Mouse (Mus musculus) hindbrain, embryonic 10.5 days (tissue): Measurements from ENCODE around the gene Cacng7. TPM values are rescaled to one million over a fixed set of nuclear protein-coding genes. Genes with fewer than 3 reads are reported as not detected.

ENCODE experiments used
- DNase-seq: peaks from one replicate; pipeline ENCODE4 v3.0.0-alpha.2; 2017; ENCODE audit warnings: low spot score
- H3K27ac ChIP-seq: fragments of 300-500 bp; sonication (generic); 2 replicates; pipeline ENCODE4 v1.5.1; 2016; ENCODE audit warnings: mild to moderate bottlenecking, moderate library complexity
- H3K27me3 ChIP-seq: fragments of 300-500 bp; sonication (generic); 2 replicates; pipeline ENCODE4 v1.6.1; 2016; ENCODE audit warnings: mild to moderate bottlenecking; ENCODE audit not compliant: poor library complexity, insufficient read depth, severe bottlenecking
- H3K36me3 ChIP-seq: fragments of 300-500 bp; sonication (generic); 2 replicates; pipeline ENCODE4 v1.6.1; 2016; ENCODE audit warnings: mild to moderate bottlenecking, moderate library complexity
- H3K4me1 ChIP-seq: fragments of 300-500 bp; sonication (generic); replicated peaks from 2 replicates; pipeline ENCODE4 v1.6.1; 2016; ENCODE audit warnings: mild to moderate bottlenecking
- H3K4me3 ChIP-seq: fragments of 300-500 bp; sonication (generic); 2 replicates; pipeline ENCODE4 v1.5.1; 2016; ENCODE audit warnings: mild to moderate bottlenecking, moderate library complexity
- H3K9me3 ChIP-seq: fragments of 300-500 bp; sonication (generic); 2 replicates; pipeline ENCODE4 v1.6.1; 2016; ENCODE audit warnings: mild to moderate bottlenecking, moderate library complexity
- WGBS: fragments of 180-500 bp; shearing (Covaris S2); methylation state at CpG from one replicate; pipeline ENCODE4 v1.1.7; 2016; 5-methylcytosine and 5-hydroxymethylcytosine counted together
- polyA plus RNA-seq: library from polyadenylated mRNA; unstranded; fragments of >200 nt; fragmentation: Nextera tagmentation; extraction: Ambion mirVana; gene quantifications from 2 replicates; pipeline ENCODE4 v1.2.1, GENCODE M21; 2016

Cacng7 gene
- polyA plus RNA-seq, 1 experiment from 2014 or later, result 2.2 TPM

GRCm38 (mm10) chr7:3294794-3295193 is 38.0 kb upstream of the Cacng7 start:
- peaks cover 3% of the 10 kb centered on the region; the same call in 1 of the 2 replicates for H3K9me3 ChIP-seq
- H3K36me3 ChIP-seq, result peaks cover 44% of the 10 kb centered on the region
- 86% methylated on average over 1 of the region's 1 CpGs for WGBS
- H3K27ac ChIP-seq, result no peak overlapping the region
- peaks cover 32% of the 10 kb centered on the region for H3K4me1 ChIP-seq
- H3K27me3 ChIP-seq, result no peaks in the 10 kb centered on the region
- DNase-seq, result no peak
- no peak overlapping the region for H3K4me3 ChIP-seq

- 90% methylated on average over 5 of the region's 5 CpGs for WGBS
- no peak for DNase-seq
- peaks cover 4% of the 10 kb centered on the region for H3K27me3 ChIP-seq
Observed at GRCm38 (mm10) chr7:3295321-3296110, 37.2 kb upstream of the Cacng7 start.

GRCm38 (mm10) chr7:3296711-3297110 is 36.0 kb upstream of the Cacng7 start:
- WGBS, result 93% methylated on average over 16 of the region's 16 CpGs
- DNase-seq, result no peak
- peaks cover 15% of the 10 kb centered on the region for H3K4me1 ChIP-seq
- no peak overlapping the region for H3K4me3 ChIP-seq
- H3K27ac ChIP-seq, result no peak overlapping the region
- H3K9me3 ChIP-seq, result peaks cover 3% of the 10 kb centered on the region; the same call in 1 of the 2 replicates
- H3K36me3 ChIP-seq, result peaks cover 45% of the 10 kb centered on the region
- peaks cover 16% of the 10 kb centered on the region for H3K27me3 ChIP-seq

More at GRCm38 (mm10) chr7:3295321-3296110, 37.2 kb upstream of the Cacng7 start:
- peaks cover 3% of the 10 kb centered on the region; the same call in 1 of the 2 replicates for H3K9me3 ChIP-seq
- no peak overlapping the region for H3K27ac ChIP-seq
- H3K4me1 ChIP-seq, result peaks cover 26% of the 10 kb centered on the region
- H3K36me3 ChIP-seq, result peaks cover 45% of the 10 kb centered on the region
- no peak overlapping the region for H3K4me3 ChIP-seq

- WGBS, result 57% methylated on average over 7 of the region's 7 CpGs
- peaks cover 34% of the 10 kb centered on the region for H3K4me1 ChIP-seq
- DNase-seq, result no peak
Observed at GRCm38 (mm10) chr7:3299941-3300617, 32.7 kb upstream of the Cacng7 start.

GRCm38 (mm10) chr7:3300891-3301627 is 31.7 kb upstream of the Cacng7 start:
- Histone ChIP-seq H3K36me3 (peaks cover 29% of the 10 kb centered on the region), H3K27ac (no peak overlapping the region), H3K4me1 (peaks cover 39% of the 10 kb centered on the region), H3K27me3 (peaks cover 59% of the 10 kb centered on the region), H3K4me3 (no peak overlapping the region), H3K9me3 (peaks cover 5% of the 10 kb centered on the region; the same call in 1 of the 2 replicates)
- no peak for DNase-seq
- WGBS, result 69% methylated on average over 8 of the region's 8 CpGs

More at GRCm38 (mm10) chr7:3299941-3300617, 32.7 kb upstream of the Cacng7 start:
- Histone ChIP-seq H3K4me3 (no peak overlapping the region), H3K9me3 (peaks cover 5% of the 10 kb centered on the region; the same call in 1 of the 2 replicates), H3K27me3 (peaks cover 49% of the 10 kb centered on the region), H3K36me3 (peaks cover 35% of the 10 kb centered on the region), H3K27ac (no peak overlapping the region)

- peaks cover 39% of the 10 kb centered on the region for H3K4me1 ChIP-seq
- H3K27ac ChIP-seq, result peak overlapping the region; percentile 53; the same call in 1 of the 2 replicates
- peaks cover 21% of the 10 kb centered on the region for H3K36me3 ChIP-seq
- peaks cover 64% of the 10 kb centered on the region for H3K27me3 ChIP-seq
- peak; percentile 56 for DNase-seq
- H3K4me3 ChIP-seq, result peak overlapping the region; percentile 56
- WGBS, result 9% methylated on average over 33 of the region's 33 CpGs
- 0 out of 2 replicates have a peak, but pooled peaks cover 2% of the 10 kb centered on the region for H3K9me3 ChIP-seq
Observed at GRCm38 (mm10) chr7:3301628-3302555, 30.9 kb upstream of the Cacng7 start.

- Histone ChIP-seq H3K36me3 (peaks cover 13% of the 10 kb centered on the region), H3K27ac (peak overlapping the region; percentile 53; the same call in 1 of the 2 replicates), H3K4me1 (peaks cover 39% of the 10 kb centered on the region), H3K27me3 (peaks cover 64% of the 10 kb centered on the region), H3K4me3 (peak overlapping the region; percentile 56), H3K9me3 (0 out of 2 replicates have a peak, but pooled peaks cover 2% of the 10 kb centered on the region)
- DNase-seq, result peak; percentile 38
- WGBS, result 3% methylated on average over 16 of the region's 16 CpGs
Observed at GRCm38 (mm10) chr7:3302556-3303275, 30.0 kb upstream of the Cacng7 start.

- H3K4me1 ChIP-seq, result peaks cover 39% of the 10 kb centered on the region
- H3K27me3 ChIP-seq, result peaks cover 64% of the 10 kb centered on the region
- under 1% methylated on average over 29 of the region's 29 CpGs for WGBS
- peaks cover 8% of the 10 kb centered on the region for H3K36me3 ChIP-seq
- DNase-seq, result peak; percentile 60
- H3K9me3 ChIP-seq, result 0 out of 2 replicates have a peak, but pooled peaks cover 2% of the 10 kb centered on the region
- peak overlapping the region; percentile 45 for H3K27ac ChIP-seq
- H3K4me3 ChIP-seq, result peak overlapping the region; percentile 56
Observed at GRCm38 (mm10) chr7:3303276-3303781, 29.4 kb upstream of the Cacng7 start.

- WGBS, result 5% methylated on average over 12 of the region's 12 CpGs
- DNase-seq, result no peak
- Histone ChIP-seq H3K27me3 (peaks cover 64% of the 10 kb centered on the region), H3K4me3 (peak overlapping the region; percentile 56), H3K4me1 (peaks cover 39% of the 10 kb centered on the region), H3K36me3 (0 out of 2 replicates have a peak, but pooled peaks cover 6% of the 10 kb centered on the region), H3K9me3 (0 out of 2 replicates have a peak, but pooled peaks cover 2% of the 10 kb centered on the region), H3K27ac (peak overlapping the region; percentile 45)
Observed at GRCm38 (mm10) chr7:3303789-3304188, 29.0 kb upstream of the Cacng7 start.

GRCm38 (mm10) chr7:3304298-3304697 is 28.5 kb upstream of the Cacng7 start:
- Histone ChIP-seq H3K27me3 (peaks cover 64% of the 10 kb centered on the region), H3K4me1 (peaks cover 39% of the 10 kb centered on the region), H3K4me3 (peak overlapping the region; percentile 56), H3K9me3 (0 out of 2 replicates have a peak, but pooled peaks cover 2% of the 10 kb centered on the region), H3K27ac (no peak overlapping the region), H3K36me3 (0 out of 2 replicates have a peak, but pooled peaks cover 5% of the 10 kb centered on the region)
- no peak for DNase-seq
- 7% methylated on average over 10 of the region's 10 CpGs for WGBS

- DNase-seq, result no peak
- Histone ChIP-seq H3K36me3 (no peaks in the 10 kb centered on the region), H3K4me3 (no peak overlapping the region), H3K4me1 (peaks cover 39% of the 10 kb centered on the region), H3K9me3 (peaks cover 12% of the 10 kb centered on the region), H3K27me3 (peaks cover 52% of the 10 kb centered on the region), H3K27ac (no peak overlapping the region)
- WGBS, result 84% methylated on average over 3 of the region's 3 CpGs
Observed at GRCm38 (mm10) chr7:3306400-3306799, 26.4 kb upstream of the Cacng7 start.
